ENCODE assay signal across 7 mouse cellular contexts in the genomic region with DNA sequence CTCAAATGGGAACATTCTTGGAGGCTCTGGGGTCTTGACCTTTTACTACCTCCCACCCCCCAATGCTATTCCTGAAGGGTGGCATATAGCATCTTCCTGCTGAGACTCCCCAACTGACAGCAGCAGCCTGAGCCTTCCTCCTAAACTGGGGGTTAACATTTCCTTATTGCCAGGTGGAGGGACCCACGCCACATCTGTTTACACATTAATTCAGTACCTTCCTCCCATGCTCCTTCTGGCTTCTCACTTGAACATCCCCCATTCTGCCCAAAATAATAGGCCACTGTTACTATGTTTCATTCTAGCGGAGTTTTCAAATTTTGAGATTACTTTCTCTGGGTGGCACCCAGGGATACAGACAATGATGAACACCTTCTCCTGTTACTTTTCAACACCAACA.
"Had no signal": no experiment of that assay in that cellular context is flagged by ENCODE, and none has a peak within 500 bp of the region (broad histone marks: within the 10 kb centered on the region; RNA-seq: fewer than 3 reads in every experiment).

No protein-coding gene starts in this region.

- ATAC-seq: midbrain, embryonic 13.5 days had no signal

- DNase-seq: kidney, adult 8-10 months; kidney, postnatal 25 days; left cerebral cortex, postnatal 4 days; lung, adult 18-20 months; spleen, adult 18-20 months; thymus, postnatal 36 days had no signal
